Mouse (Mus musculus) 3T3-L1 (cell line): ENCODE results near the gene Slfnl1.

Experiments
- DNase-seq: peaks from one replicate; pipeline ENCODE4 v3.0.0-alpha.2; 2015; ENCODE audit warnings: low read depth, low spot score

Slfnl1 gene

DNA sequence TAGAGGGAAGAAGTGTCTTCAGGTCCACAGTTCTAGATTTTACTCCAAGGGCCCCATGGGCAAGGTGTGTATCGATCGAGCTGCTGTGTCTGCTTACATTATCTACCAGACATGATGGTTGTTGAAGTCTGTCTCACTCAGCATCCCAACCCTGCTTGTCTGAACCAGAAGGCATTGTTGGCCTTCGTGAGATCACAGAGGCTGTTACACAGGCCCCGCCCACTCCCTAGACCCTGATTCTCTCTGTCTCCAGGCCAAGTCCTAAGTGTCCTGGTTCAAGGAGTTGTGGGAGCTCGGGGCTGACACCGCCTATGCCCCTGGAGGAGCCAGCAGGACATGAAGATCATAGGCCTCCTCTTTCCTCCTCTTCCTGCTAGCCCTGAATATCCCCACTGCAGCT lies at the start of gene Slfnl1:
Gene Slfnl1 (plus strand): TSS at position 246 of the 400 bp plus-strand sequence.
- DNase-seq, result no peak

DNA sequence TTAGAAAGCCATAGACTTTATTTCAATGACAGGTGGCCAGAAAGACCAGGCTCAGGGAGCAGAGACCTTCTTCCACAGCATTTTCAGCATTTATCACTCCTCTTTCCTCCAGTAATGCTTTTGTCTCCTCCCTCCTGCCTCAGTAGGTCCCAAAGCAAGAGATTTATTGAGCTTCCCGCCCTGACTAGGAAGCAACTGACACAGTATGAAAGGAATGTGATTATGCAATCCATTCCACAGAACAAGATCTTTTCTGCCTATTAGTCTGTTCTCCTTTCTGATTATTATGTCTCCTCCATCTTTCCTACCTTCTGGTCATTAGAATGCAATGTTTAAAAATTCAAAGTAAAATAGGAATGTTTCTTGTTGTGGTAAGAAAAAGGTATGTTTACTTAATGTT lies 44.3 kb upstream of the Slfnl1 start:
- DNase-seq, result peak; percentile 79

DNA sequence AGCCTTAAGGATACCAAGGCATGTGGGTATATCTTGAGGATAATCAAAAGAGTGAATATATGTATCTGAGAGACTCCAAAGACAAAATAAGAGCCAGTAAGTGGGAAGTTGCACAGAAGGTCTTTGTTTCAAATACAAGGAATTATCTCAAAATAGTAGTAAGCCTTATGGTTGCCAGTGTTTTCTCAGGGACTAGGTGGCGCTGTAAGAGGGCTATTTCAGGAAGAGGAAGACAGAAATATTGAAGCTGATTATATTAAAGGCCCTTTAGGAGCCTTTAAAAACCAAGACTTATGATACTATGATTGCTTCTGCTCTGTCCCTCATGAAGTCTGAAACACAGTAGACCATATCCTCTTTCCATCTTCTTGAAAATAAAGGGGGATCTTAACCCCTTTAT lies 25.1 kb upstream of the Slfnl1 start:
- no peak for DNase-seq

DNA sequence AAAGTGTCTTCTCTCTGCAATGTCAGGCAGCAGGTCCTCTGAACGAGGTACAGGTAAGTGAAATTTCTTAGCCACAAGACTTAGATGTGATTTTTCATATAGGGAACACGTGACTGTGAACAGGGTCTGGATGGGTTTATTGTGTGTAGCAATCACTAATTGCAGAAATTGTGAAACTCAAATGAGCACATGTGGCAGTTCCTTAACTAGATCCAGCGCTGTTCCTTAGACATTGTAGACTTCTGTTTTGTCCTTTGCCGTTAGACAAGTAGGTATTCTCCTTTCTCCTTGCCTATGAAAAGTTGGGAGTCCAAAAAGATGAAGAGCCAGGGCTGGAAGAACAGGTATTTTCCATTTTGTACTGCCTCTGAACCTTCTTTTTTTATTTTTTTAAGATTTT lies 20.8 kb upstream of the Slfnl1 start:
- no peak for DNase-seq

DNA sequence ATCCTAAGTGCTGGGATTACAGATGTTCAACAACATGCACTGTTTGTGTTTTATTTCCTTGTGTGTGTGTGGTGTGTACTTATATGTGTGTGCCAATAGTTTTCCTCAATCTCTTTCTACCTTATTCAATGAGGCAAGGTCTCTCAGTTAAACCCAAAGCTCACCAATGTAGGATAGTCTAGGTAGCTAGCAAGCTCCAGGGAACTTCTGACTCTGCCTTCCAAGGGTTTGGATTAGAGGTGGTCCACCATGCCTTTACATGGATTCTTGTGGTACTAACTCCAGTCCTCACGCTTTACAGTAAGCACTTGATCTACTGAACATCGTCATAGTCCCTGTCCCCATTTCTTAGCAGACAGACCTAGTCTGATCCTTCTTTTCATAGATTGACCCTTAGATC lies 17.7 kb upstream of the Slfnl1 start:
- DNase-seq, result no peak

DNA sequence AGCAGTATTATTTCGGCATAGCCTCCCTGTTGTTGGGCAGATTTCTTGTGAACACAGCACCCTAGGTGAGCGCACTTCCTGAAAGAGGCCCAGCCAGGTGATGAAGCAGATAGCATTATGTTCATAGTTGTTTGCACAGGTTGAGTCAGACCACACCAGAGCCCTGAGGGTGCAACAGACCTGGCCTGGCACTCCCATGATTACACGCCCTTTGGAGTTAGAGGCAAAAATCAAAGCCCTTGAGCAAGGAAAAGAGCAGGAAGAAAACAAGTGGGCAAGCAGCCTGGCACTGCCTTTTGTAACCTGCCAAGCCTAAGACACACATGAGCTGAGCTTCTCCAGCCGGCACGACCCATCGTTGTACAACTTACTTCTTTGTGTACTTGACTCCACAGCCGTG lies 15.5 kb upstream of the Slfnl1 start:
- DNase-seq, result no peak

DNA sequence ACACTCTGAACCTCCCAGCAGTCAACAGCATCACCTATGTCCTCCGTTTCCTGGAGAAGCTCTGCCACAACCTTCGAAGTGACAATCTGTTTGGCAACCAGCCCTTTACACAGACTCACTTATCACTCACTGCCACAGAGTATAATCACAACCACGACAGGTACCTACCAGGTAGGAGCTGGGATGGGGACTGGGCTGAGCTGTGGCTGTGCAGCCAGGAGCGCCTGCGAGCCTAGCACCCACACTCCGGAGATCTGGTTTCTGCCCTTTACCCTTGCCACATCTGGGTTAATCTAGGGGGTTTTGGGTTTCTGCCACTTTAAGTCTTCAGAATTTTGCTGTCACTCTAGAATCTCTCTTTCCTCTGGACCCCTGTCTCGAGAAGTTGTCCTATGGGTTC lies 15.1 kb upstream of the Slfnl1 start:
- DNase-seq, result peak; percentile 7

DNA sequence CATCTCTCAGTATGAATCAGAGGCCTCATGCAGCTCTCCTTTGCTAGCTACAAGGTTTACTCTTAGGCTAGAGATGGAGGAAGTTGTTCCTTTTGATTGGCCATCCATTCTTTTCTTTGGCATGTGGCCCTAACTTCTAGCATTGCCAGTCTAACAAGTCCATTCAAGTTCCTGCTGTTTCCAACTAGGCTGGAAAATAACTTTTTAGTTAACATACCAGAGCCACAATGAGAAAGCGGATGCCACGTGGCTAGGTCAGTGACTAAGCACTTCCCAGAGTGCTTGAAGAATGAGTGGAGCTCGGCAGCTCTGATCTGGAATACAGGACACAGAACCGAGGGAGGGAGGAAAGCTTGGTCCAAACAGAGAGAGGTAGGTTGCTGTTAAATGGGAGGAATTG lies 14.7 kb upstream of the Slfnl1 start:
- peak; percentile 95 for DNase-seq

DNA sequence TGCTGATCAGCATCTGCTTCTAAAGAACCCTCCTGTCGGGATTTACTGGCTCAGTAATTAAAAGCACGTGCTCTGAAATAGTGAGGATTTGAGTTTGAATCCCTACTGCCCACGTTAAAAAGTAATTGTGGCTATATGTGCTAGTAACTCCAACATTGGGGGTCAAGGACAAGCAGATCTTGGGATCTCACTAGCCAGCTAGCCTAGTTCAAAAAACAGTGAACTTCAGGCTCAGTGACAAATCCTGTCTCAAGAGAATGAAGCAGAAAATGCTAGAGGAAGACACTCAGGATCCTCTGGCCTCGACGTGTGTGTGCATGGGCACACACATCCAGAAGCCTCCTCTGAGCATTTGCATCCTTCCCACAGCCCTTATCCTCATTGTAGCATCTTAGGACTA lies 10.3 kb upstream of the Slfnl1 start:
- no peak for DNase-seq

DNA sequence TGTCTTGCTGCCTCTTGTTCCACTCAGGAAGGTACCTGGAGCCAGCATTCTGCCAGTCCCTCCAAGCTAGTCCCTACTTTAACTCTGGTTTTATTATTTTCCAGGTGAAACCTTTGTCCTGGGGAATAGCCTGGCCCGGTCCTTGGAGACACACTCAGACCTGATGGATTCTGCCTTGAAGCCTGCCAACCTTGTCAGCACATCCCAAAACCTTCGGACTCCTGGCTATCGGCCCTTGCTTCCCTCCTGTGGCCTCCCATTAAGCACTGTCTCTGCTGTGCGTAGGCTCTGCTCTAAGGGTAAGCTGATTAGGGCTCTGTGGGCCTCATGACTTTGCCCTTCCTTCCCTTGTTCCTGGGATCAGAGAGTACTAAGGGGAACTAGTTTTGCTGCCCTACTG lies 9.7 kb upstream of the Slfnl1 start:
- DNase-seq, result no peak

DNA sequence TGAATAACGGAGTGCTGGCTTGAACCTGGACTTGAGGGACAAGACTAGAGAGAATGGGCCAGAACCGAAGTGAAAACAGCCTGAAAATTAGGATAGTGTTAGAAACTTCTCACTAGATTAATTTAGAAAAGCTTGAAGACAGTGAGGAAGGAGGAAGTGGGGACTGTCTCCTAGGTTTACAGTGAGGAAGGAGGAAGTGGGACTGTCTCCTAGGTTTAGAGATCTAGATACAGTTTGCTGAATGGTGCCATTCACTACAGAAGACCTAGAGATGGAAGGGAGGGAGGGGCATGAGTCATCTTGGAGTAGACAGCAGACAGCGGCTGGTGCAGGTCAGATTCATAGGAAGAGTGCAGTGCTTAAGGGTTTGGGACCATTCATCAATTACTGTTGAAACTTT lies 8.9 kb upstream of the Slfnl1 start:
- DNase-seq, result peak; percentile 18

DNA sequence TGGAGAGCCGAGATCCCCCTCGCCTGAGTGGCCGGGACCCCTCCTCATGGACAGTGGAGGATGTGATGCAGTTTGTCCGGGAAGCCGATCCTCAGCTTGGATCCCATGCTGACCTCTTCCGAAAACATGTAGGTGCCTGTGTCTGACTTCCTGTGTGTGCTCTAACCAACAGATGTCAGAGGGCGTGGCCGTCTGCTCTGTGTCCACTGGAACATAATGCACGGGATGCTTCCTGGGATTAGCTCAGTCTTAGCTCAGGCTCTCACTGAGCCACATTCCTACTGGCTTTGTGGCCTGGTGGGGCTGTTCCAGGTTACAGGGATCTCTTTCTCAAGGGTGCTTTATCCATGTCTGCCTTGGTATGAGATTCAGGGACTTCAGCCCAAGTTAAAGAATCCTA lies 3.9 kb upstream of the Slfnl1 start:
- DNase-seq, result peak; percentile 19

DNA sequence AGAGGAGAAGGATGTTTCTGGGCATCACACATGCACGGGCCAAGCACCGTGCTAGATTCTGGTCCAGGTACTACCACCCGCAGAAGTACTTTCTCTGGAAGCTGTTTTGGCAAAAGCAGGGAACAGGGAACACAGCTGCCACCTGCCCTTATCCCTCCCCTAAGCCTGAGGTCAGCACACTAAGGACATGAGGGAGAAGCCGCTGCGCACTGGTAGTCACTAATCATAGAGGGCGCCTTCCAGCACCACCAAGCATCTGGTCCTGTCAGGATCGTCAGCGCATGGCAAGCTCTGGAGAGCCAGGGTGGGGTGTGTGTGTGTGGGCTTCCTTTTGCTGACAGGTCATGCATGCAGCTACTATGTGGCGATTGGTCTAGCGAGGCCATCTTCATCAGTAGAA lies 6.6 kb downstream of the Slfnl1 start:
- no peak for DNase-seq

DNA sequence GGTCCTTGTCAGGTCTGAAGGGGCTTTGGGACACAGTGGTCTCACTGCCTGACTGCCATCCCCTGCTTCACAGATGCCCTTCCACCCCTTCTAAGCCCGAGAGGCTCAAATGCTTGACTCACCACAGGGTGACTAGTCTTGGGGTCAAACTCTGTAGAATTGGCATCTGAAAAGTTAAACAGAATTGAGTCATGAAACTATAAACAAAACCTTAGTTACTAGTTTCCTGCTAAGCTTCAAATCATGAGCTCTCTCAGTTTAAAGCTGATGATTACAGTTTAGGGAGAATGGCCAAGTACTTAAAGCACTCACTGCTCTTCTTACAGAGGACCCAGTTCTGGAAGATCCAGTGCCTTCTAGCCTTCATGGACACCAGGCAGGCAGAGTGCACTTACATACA lies 12.9 kb downstream of the Slfnl1 start:
- DNase-seq, result peak; percentile 51

DNA sequence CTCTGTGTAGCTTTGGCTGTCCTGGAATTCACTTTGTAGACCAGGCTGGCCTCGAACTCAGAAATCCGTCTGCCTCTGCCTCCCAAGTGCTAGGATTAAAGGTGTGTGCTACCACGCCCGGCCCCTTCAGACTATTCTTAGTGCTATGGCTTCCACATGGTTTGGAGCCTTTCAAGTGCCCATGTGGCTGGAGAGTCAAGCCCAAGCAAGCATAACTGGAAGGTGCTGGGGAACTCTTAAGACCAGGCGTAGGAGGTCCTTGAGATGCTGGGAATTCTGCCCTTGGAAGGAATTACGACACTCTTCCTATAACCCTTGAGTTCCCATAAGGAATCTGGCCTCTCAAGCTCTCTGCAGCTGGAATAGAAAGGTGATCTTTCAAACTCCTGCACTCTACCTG lies 24.6 kb downstream of the Slfnl1 start:
- no peak for DNase-seq

DNA sequence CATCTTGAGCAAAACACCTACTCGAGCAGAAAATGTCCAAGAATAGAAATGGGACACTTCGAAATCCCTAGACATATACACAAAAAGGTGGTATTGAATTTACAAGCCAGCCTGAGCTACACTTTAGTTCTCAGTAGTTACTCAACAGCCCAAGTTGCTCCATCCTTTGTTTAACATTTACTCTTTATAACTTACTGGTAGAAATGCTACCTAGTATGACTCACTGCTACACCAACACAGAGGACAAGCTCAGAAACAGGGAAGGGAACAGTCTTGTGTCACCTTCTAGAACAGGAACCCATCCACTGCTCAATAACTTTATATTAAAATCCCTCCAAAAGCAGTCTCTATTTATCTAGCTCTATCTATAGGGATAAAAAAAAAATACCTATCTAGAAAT lies 33.7 kb downstream of the Slfnl1 start:
- DNase-seq, result peak; percentile 19

DNA sequence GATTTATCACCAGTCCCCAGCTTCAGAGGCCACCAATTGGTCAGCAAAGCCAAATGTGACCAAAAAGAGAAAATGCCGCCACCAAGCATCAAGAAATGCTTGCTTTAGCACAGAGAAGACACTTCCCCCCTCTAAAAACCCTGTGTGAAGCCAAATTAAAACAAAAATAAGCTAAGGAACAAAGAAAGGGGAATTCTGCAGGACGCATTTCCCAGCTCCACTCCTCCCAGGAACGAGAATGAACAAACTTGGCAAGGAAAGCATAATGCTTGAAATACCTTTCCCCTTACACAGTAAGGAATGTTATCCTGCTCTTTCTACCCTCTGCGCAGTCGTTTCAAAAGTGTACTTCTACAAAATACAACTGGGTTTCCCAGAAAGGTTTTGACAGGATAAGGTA lies 36.0 kb downstream of the Slfnl1 start:
- DNase-seq, result peak; percentile 86

DNA sequence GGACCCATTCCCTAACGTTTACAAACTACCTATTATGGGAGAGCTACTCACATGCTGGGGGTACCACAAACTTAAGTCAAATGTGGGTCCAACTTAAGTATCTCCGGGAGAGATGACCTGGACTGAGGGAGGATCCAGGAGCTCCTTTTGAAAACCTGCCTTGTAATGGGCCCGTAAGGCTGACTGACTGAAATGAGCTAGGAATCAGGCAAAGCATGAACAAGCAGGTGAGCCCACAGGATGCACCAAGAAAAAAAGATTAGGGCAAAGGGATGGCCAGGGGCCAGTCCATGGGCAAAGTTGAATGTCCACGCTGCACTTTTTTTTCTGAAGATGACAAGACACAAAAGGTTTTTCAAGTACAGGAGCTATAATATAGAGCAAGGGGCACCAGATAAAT lies 37.0 kb downstream of the Slfnl1 start:
- DNase-seq, result no peak

DNA sequence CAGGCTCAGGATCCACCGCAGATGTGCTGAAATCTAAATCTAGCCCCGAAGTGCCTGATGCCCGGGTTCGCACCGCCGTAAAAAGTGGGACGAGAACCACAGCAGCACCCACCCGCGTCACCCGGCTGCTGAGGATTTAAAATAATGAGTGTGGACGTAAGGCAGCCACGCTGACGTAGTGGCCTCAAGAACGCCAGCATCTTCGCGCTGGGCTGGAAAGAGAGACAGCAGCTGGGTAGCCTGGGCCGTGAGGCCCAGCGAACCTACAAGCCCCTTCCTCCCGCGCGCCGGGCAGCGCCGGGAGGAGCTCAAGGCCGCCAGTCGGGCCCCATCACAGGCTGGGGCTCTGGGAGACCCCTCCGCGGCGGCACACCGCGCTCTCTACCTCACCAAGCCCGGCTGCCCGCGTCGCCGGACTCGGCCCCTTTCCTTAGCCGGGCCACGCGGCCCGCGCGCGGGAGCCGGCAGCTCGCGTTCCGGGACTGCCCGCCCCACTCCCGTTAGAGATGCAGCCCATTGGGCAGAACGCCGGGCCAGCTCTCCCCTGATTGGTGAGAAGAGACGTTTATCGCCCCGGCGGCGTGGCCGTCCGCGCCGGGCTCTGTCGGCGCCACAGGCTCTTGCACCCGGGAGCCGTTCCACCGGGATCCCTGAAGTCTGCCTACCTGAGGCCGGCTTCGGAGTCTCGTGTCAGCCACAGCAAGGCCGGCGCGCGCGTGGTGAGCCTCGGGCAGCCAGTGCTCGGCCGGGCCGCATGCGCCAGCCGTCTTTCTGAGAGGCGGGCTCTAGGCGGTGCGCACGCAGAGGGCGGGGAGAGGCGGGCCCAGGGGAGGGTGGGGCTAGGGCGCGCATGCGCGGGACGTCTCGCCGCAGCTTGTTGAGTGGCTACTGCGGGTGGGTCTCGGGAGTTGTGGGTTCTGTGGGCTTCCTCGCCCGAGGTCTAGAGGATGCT lies 37.7 kb downstream of the Slfnl1 start, which contains the start of gene Ctps:
Gene Ctps (minus strand): TSS at position 791 of the 952 bp plus-strand sequence.
- peak; percentile 89 for DNase-seq

DNA sequence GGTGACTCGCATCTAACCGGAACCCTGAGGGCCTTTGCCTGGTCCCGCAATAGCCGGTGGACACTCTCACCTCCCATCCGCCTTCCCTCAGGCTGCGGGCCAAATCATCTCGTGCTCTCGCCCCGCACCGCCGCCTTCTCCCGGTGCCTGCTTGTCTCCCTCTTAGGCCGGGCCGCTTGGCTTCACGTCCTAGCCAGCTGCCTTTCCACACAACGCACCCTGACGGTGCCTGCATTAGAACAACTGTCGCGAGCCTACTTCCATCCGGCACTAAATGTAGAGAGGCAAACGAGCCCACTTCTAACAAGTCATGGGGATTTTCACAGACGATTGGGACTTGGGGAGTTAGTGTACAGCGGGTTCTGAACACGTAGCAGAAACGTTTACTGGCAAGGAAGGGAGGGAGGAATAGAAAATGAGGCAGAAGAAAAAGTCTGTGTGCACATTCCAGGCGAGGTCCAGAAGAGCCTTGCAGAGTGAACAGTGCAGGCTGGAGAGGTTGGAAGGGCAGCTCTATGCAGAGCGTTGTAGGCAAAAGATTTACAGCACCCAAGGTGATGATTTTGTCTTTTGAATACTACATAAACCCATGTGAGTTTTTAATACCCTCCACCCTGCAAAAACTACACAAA lies 38.5 kb downstream of the Slfnl1 start:
- peak; percentile 66 for DNase-seq

DNA sequence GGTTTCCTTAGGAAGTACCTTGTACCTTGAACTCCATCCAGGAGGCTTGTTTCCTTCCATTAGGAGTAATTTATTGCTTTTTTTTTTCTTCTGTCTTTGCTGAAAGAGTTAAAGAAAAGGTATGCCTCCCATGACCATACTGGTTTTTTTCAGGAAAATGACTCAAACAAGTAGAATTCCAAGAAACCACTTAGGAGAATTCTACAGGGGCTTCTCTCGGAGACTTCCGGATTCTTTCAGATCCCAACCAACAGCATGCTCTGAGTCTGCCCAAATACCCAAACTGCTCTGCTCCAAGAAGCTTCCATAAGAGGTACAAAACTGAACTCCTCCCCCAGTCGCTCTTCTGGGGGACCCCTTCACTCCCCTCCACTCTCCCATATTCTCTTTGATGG lies 39.0 kb downstream of the Slfnl1 start:
- DNase-seq, result peak; percentile 91

DNA sequence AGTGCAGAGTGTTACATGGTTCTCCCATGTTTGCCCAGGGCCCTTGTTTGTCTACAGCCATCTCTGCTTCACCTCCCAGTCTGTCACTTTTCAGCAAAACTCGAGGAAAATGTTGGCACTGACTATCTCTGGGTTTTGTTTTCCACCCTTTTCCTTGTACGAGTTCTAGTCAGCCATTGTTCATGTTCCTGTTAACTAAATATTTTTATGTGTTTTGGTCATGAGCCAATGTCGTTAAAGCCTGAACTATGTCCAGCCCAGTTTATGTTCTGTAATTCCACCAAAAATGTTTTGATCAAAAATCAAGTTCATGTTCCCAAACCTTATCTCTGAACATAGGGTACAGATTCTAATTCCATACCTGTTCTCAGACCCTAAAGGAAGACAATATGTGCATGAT lies 39.7 kb downstream of the Slfnl1 start:
- no peak for DNase-seq

DNA sequence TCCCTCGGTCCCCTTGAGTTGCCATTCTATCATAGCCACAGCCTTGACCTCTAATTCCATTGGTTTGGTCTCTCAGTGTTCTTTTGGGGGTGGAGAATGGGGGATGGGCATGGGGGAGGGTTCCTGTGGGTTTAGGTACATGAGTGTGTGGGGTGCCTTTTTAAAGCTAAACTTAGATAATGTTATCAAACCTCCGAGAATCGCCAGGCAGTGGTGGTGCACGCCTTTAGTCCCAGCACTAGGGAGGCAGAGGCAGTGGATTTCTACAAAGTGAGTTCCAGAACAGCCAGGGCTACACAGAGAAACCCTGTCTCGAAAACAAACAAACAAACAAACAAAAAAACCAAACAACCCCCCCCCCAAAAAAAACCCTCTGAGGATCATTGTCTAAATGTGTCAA lies 48.9 kb downstream of the Slfnl1 start:
- DNase-seq, result no peak
